Mouse (Mus musculus) lung, adult 2 months (tissue): ENCODE data around the gene Ccdc63. TPM values are rescaled to one million over a fixed set of nuclear protein-coding genes. Genes with fewer than 3 reads are reported as not detected.
A peak's percentile ranks its signal among the peaks of the same experiment; 100 is the strongest.

Source experiments
- DNase-seq: peaks from one replicate; pipeline ENCODE4 v3.0.0; 2022
- H3K4me1 ChIP-seq: fragments of 200-500 bp; 2 replicates; pipeline ENCODE4 v1.6.1; 2011; ENCODE audit warnings: low read length; ENCODE audit not compliant: control insufficient read depth, insufficient read depth
- H3K4me3 ChIP-seq: fragments of 200-500 bp; replicated peaks from 2 replicates; pipeline ENCODE3; 2011; ENCODE audit warnings: low read depth, mild to moderate bottlenecking, control low read depth, low read length; ENCODE audit errors: extremely low read depth
- CTCF ChIP-seq: fragments of 200-500 bp; IDR thresholded peaks from 2 replicates; pipeline ENCODE4 v1.5.1; 2011; ENCODE audit warnings: mild to moderate bottlenecking, low read length, control low read depth; ENCODE audit not compliant: insufficient read depth
- POLR2A ChIP-seq: fragments of 200-500 bp; IDR thresholded peaks from 2 replicates; pipeline ENCODE4 v1.6.1; 2011; ENCODE audit warnings: low read depth, mild to moderate bottlenecking, control low read depth, low read length, borderline replicate concordance; ENCODE audit errors: extremely low read depth
- WGBS: fragments of 180-500 bp; shearing (Covaris S2); methylation state at CpG from one replicate; pipeline ENCODE4 v1.1.7; 2018; 5-methylcytosine and 5-hydroxymethylcytosine counted together
- polyA plus RNA-seq: library from polyadenylated mRNA; depleted of rRNA; stranded (reverse); fragments of >200 nt; gene quantifications from 2 replicates; pipeline ENCODE4 v1.2.3, GENCODE M21; 2012; rRNA removed

Gene Ccdc63
- polyA plus RNA-seq, 1 experiment = 0.27 TPM

DNA sequence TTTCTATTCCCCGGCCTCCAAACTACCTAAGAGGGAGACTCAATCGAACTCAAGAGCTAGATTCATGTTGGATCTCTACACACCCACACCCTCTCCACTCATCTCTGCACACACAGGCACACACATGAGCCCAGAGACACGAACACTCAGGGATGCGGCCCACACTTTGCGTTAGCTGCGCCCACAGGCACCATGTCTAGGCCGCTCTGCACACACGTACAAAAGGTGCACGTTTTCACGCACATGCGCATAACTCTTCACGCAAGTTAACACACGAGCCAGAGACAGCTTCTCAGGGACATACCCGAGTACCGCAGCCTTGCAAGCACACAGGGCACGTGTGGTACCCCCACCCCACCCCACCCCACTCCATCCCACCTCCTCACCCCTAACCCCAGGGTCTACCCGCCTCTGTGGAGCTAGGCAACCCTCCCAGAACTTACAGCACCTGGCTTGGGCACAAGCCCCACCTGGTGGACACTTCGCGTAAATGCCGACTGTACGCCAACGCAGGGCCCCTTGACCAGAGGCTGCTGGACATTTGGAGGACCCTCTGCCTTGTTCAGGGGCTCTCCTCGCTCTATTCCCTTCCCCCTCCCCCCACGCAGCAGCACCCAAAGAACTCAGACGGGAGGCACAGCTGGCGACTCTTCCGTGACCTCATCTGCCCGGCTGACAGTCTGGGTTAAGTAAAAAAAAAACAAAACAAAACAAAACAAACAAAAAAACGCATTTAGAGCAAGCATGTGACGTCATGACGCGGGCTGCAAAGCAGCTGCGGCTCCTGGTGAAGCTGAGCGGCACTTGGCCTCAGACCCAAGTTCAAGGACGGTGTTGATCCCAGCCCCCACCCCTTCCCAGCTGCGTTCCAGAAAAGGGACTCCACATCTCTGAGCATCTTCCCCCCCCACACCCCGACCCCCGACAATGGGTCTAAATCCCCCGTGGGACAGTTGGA is 81.3 kb downstream of the Ccdc63 start:
- WGBS = 23% methylated on average over 39 of the region's 39 CpGs
- DNase-seq = peak; percentile 47
- no peak overlapping the region for H3K4me3 ChIP-seq
- peaks cover 4% of the 10 kb centered on the region; the same call in 1 of the 2 replicates for H3K4me1 ChIP-seq
- no peak for TF ChIP-seq POLR2A
- TF ChIP-seq CTCF = peak; percentile 86

Other genes starting within 250 kb of the Ccdc63 start
- gene Cux2, start 90.7 kb downstream of the Ccdc63 start, polyA plus RNA-seq = 5.6 and 6.4 TPM in 2 replicates
- gene Myl2, start 39.9 kb downstream of the Ccdc63 start, polyA plus RNA-seq = 0.37 TPM in 1 of 2 replicates, not detected in the other
- gene Ppp1cc, start 17.5 kb upstream of the Ccdc63 start, polyA plus RNA-seq = 67.6 and 81.1 TPM in 2 replicates
- 19.6 and 21.9 TPM in 2 replicates for gene Hvcn1, start 66.0 kb upstream of the Ccdc63 start, polyA plus RNA-seq
- 29.8 and 33.2 TPM in 2 replicates for gene Tctn1, start 123.6 kb upstream of the Ccdc63 start, polyA plus RNA-seq
- 30.4 and 35.3 TPM in 2 replicates for gene Pptc7, start 143.5 kb upstream of the Ccdc63 start, polyA plus RNA-seq
- gene Rad9b, start 213.4 kb upstream of the Ccdc63 start, polyA plus RNA-seq = 2.6 and 2.9 TPM in 2 replicates
- gene Vps29, start 213.5 kb upstream of the Ccdc63 start, polyA plus RNA-seq = 29.8 and 58.1 TPM in 2 replicates
- 42.4 and 57.6 TPM in 2 replicates for gene Gpn3, start 231.1 kb upstream of the Ccdc63 start, polyA plus RNA-seq
- gene Fam216a, start 231.5 kb upstream of the Ccdc63 start, polyA plus RNA-seq = 18.9 and 22.5 TPM in 2 replicates